Mouse (Mus musculus) CH12F3 (cell line): ENCODE measurements around the gene 2010109A12Rik.

Experiments
- in situ Hi-C: fragments of 300-500 bp; cut with MboI; formaldehyde crosslinking; loops from 2 replicates; pipeline ENCODE4 v1.14.3; 2020; ENCODE audit warnings: low sequenced_read_pairs

Gene 2010109A12Rik

GRCm38 (mm10) chr5:93206109-93207005, at the start of gene 2010109A12Rik, which contains the start of gene Ccni:
2010109A12Rik (plus strand) TSS chr5:93206518.
Ccni (minus strand) TSS chr5:93206495.
- in situ Hi-C loops: no loop called here

GRCm38 (mm10) chr5:93163541-93163940, 42.8 kb upstream of the 2010109A12Rik start:
- in situ Hi-C loops: loop anchor here (10.0 kb wide), 1 partner anchor 69 kb away; the partner anchor contains the start of gene Sept11

GRCm38 (mm10) chr5:93167919-93168516, 38.3 kb upstream of the 2010109A12Rik start:
- in situ Hi-C loops: loop anchor here (10.0 kb wide), 1 partner anchor 73 kb away; the partner anchor contains the start of gene Sept11

GRCm38 (mm10) chr5:93168654-93169053, 37.7 kb upstream of the 2010109A12Rik start:
- in situ Hi-C loops: loop anchor here (10.0 kb wide), 1 partner anchor 74 kb away; the partner anchor contains the start of gene Sept11

GRCm38 (mm10) chr5:93171420-93171819, 34.9 kb upstream of the 2010109A12Rik start:
- in situ Hi-C loops: no loop called here

GRCm38 (mm10) chr5:93172536-93172935, 33.8 kb upstream of the 2010109A12Rik start:
- in situ Hi-C loops: no loop called here

- in situ Hi-C loops: no loop called here
Observed at GRCm38 (mm10) chr5:93174675-93175074, 31.6 kb upstream of the 2010109A12Rik start.

GRCm38 (mm10) chr5:93178616-93179015, 27.7 kb upstream of the 2010109A12Rik start:
- in situ Hi-C loops: no loop called here

- in situ Hi-C loops: no loop called here
Observed at GRCm38 (mm10) chr5:93180252-93180651, 26.1 kb upstream of the 2010109A12Rik start.

GRCm38 (mm10) chr5:93183311-93183710, 23.0 kb upstream of the 2010109A12Rik start:
- in situ Hi-C loops: no loop called here

GRCm38 (mm10) chr5:93184548-93184947, 21.8 kb upstream of the 2010109A12Rik start:
- in situ Hi-C loops: no loop called here

- in situ Hi-C loops: no loop called here
Observed at GRCm38 (mm10) chr5:93189607-93190006, 16.7 kb upstream of the 2010109A12Rik start.

- in situ Hi-C loops: no loop called here
Observed at GRCm38 (mm10) chr5:93190428-93190827, 15.9 kb upstream of the 2010109A12Rik start.

GRCm38 (mm10) chr5:93198232-93198631, 8.1 kb upstream of the 2010109A12Rik start:
- in situ Hi-C loops: no loop called here

- in situ Hi-C loops: no loop called here
Observed at GRCm38 (mm10) chr5:93201181-93201580, 5.1 kb upstream of the 2010109A12Rik start.

- in situ Hi-C loops: no loop called here
Observed at GRCm38 (mm10) chr5:93205371-93206108, 778 bp upstream of the 2010109A12Rik start.

GRCm38 (mm10) chr5:93207006-93207348, 659 bp downstream of the 2010109A12Rik start:
- in situ Hi-C loops: no loop called here

- in situ Hi-C loops: no loop called here
Observed at GRCm38 (mm10) chr5:93207555-93207954, 1.2 kb downstream of the 2010109A12Rik start.

- in situ Hi-C loops: no loop called here
Observed at GRCm38 (mm10) chr5:93218375-93218774, 12.1 kb downstream of the 2010109A12Rik start.

GRCm38 (mm10) chr5:93221661-93222060, 15.3 kb downstream of the 2010109A12Rik start:
- in situ Hi-C loops: no loop called here

- in situ Hi-C loops: no loop called here
Observed at GRCm38 (mm10) chr5:93224549-93224948, 18.2 kb downstream of the 2010109A12Rik start.
